Mouse (Mus musculus) embryonic fibroblast, embryonic 13.5 days (primary cell): Measurements from ENCODE around the gene Tcf20. TPM values are rescaled to one million over a fixed set of nuclear protein-coding genes. Genes with fewer than 3 reads are reported as not detected.

ENCODE experiments used
- H3K27ac ChIP-seq: 2 replicates; pipeline ENCODE4 v1.5.1; 2012; ENCODE audit warnings: low read length, control low read depth, inconsistent platforms; ENCODE audit not compliant: insufficient read depth
- H3K4me1 ChIP-seq: 2 replicates; pipeline ENCODE4 v1.6.1; 2011; ENCODE audit warnings: low read length; ENCODE audit not compliant: control insufficient read depth, insufficient read depth
- H3K4me3 ChIP-seq: 2 replicates; pipeline ENCODE4 v1.5.1; 2011; ENCODE audit warnings: mild to moderate bottlenecking, control low read depth, low read length; ENCODE audit not compliant: insufficient read depth
- CTCF ChIP-seq: IDR thresholded peaks from 2 replicates; pipeline ENCODE4 v1.5.1; 2011; ENCODE audit warnings: mild to moderate bottlenecking, control low read depth, low read length, moderate library complexity, borderline replicate concordance; ENCODE audit not compliant: insufficient read depth
- POLR2A ChIP-seq: IDR thresholded peaks from 2 replicates; pipeline ENCODE4 v1.6.1; 2011; ENCODE audit warnings: low read depth, mild to moderate bottlenecking, control low read depth, low read length, moderate library complexity
- polyA plus RNA-seq: library from polyadenylated mRNA; stranded (reverse); fragments of >200 nt; gene quantifications from 2 replicates; pipeline ENCODE4 v1.2.4, GENCODE M21; 2011; ENCODE audit warnings: low read depth; ENCODE audit not compliant: missing spikeins, insufficient read length

Tcf20 gene
- polyA plus RNA-seq, 1 experiment, result 56.9 TPM

DNA sequence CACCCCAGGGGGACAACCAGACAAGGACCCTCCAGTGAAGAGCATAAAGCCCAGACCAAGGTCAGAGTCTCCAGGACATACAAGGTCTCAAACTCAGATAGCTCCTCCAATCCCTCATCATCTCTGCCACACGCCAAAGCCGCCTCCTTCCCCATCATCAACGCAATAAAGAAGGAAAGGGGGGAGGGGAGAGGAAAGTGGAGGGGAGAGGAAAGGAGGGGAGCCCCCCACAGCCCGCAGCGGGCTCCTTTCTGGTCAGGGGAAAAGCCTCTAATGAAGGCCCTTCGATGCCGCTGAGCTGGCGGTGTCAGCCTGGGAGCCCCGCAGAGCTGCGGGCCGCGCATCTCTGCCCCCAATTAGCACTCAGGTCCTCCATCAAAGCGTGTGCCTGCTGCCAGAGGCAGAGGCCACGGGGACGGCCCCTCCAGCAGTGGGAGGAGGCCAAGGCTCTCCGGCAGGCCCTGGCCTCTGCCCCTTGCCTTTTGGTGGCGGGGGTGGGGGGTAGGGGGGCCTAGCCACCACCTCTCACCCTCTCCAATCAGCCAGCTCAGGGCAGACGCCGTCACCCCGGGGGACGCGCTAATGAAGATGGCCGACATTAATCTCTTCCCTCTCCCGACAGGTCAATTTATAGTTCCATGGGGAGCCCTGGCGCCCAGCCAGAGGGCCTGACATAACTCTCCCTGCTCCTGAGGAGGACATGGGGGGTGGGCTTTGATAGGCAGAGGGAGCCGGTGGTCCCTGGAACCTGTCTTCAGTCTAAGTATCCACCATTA, 26.7 kb downstream of the Tcf20 start:
- no peak for TF ChIP-seq CTCF
- no peak for TF ChIP-seq POLR2A
- H3K4me1 ChIP-seq, result no peaks in the 10 kb centered on the region
- no peak overlapping the region for H3K27ac ChIP-seq
- no peak overlapping the region for H3K4me3 ChIP-seq

- H3K4me3 ChIP-seq, result no peak overlapping the region
- H3K27ac ChIP-seq, result no peak overlapping the region
- no peak for TF ChIP-seq POLR2A
- H3K4me1 ChIP-seq, result no peaks in the 10 kb centered on the region
Measured at GRCm38 (mm10) chr15:82959151-82959550, 28.5 kb downstream of the Tcf20 start.

GRCm38 (mm10) chr15:82958253-82958701, 29.4 kb downstream of the Tcf20 start:
- Histone ChIP-seq H3K4me1 (no peaks in the 10 kb centered on the region), H3K4me3 (no peak overlapping the region), H3K27ac (no peak overlapping the region)
- TF ChIP-seq POLR2A (no peak), CTCF (no peak)

GRCm38 (mm10) chr15:82956721-82957120, 31.0 kb downstream of the Tcf20 start:
- Histone ChIP-seq H3K4me1 (no peaks in the 10 kb centered on the region), H3K27ac (no peak overlapping the region), H3K4me3 (no peak overlapping the region)
- TF ChIP-seq CTCF, result no peak
- TF ChIP-seq POLR2A, result no peak

GRCm38 (mm10) chr15:82956310-82956709, 31.4 kb downstream of the Tcf20 start:
- no peak overlapping the region for H3K4me3 ChIP-seq
- no peaks in the 10 kb centered on the region for H3K4me1 ChIP-seq
- no peak overlapping the region for H3K27ac ChIP-seq
- TF ChIP-seq CTCF (no peak), POLR2A (no peak)

DNA sequence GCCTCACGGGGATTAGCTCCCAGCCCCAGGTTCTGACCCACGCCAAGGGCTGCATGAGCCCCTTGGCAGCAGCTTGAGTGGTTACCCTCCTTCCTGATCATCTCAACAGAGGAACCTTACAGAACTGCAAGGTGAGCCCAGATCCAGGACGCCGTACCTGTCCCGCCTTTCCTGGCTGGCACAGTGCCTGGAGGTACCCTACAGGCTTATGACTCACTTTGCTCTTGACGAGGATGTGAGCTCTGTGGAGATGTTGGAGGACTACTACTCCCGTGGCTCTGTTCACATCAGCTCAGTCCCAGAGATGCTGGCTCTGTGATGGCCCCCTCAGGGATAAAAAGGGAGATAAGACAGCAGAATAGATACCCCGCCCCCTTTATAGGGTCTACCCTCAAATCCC, 32.4 kb downstream of the Tcf20 start:
- Histone ChIP-seq H3K27ac (no peak overlapping the region), H3K4me3 (no peak overlapping the region), H3K4me1 (no peaks in the 10 kb centered on the region)
- TF ChIP-seq POLR2A (no peak), CTCF (no peak)

GRCm38 (mm10) chr15:82954034-82954433, 33.6 kb downstream of the Tcf20 start:
- TF ChIP-seq CTCF (no peak), POLR2A (no peak)
- H3K4me1 ChIP-seq, result no peaks in the 10 kb centered on the region

GRCm38 (mm10) chr15:82953096-82953495, 34.6 kb downstream of the Tcf20 start:
- Histone ChIP-seq H3K4me1 (no peaks in the 10 kb centered on the region), H3K27ac (no peak overlapping the region), H3K4me3 (no peak overlapping the region)
- no peak for TF ChIP-seq POLR2A
- no peak for TF ChIP-seq CTCF

More at GRCm38 (mm10) chr15:82954034-82954433, 33.6 kb downstream of the Tcf20 start:
- no peak overlapping the region for H3K27ac ChIP-seq
- no peak overlapping the region for H3K4me3 ChIP-seq

DNA sequence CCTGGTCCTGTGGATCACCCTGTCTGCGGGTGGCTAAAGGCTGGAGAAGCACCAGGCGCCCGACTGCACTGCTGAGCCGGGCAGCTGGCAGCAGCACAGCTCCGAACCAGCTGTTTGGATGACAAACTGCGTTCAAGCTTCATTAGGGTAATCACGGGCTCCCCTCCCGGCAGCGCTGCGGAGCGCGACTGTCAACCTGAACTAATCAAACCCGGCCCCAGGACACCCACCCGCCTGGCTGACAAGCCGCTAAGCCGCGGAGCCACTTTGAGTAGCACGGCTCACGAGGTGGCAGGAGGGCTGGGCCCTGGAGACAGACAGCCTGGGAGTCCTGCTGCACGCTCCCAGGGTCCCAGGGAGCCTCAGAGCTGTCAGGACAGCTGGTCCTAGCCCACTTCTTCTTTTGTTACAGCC, 35.4 kb downstream of the Tcf20 start:
- Histone ChIP-seq H3K4me3 (no peak overlapping the region), H3K4me1 (no peaks in the 10 kb centered on the region), H3K27ac (no peak overlapping the region)
- TF ChIP-seq POLR2A (no peak), CTCF (no peak)

GRCm38 (mm10) chr15:82950246-82950645, 37.4 kb downstream of the Tcf20 start:
- no peak overlapping the region for H3K4me3 ChIP-seq
- H3K27ac ChIP-seq, result no peak overlapping the region
- TF ChIP-seq CTCF, result no peak
- TF ChIP-seq POLR2A, result no peak
- no peaks in the 10 kb centered on the region for H3K4me1 ChIP-seq
